Mouse (Mus musculus): ENCODE data around the gene Usp7.

DNA sequence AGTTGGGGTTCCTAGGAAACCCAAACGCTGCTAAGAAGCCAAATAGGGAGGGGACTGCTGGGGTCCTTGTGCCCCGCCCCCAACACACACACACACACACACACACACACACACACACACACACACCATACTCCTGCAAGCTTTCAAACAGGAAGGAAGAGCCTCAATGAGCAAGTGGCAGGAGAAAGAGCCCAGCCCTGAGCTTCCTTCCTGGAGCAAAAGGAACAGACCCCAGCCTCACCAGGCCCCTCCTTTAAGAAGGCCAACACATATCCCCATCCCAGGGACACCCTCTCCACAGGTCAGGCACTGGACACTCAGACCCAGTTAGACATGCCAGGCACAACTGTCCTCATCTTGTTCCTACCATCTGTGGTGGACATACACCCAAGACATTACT, 129.1 kb downstream of the Usp7 start:
- TF ChIP-seq TAL1 (IDR thresholded peaks at IDR 0.05; ENCODE audit: low read length) (no peak), GATA1 (IDR thresholded peaks at IDR 0.05; ENCODE audit: low read length) (no peak)
